Mouse (Mus musculus) C2C12 (cell line): ENCODE results near the gene Il25. TPM values are rescaled to one million over a fixed set of nuclear protein-coding genes. Genes with fewer than 3 reads are reported as not detected.

Experiments used
- H3K27me3 ChIP-seq: one replicate; pipeline ENCODE4 v1.6.1; 2011; ENCODE audit not compliant: control insufficient read depth, insufficient read depth, insufficient read length
- H3K36me3 ChIP-seq: one replicate; pipeline ENCODE4 v1.6.1; 2011; ENCODE audit not compliant: control insufficient read depth, insufficient read depth
- H3K4me3 ChIP-seq: one replicate; pipeline ENCODE4 v1.5.1; 2011; ENCODE audit warnings: mild to moderate bottlenecking, control low read depth; ENCODE audit not compliant: poor library complexity, insufficient read depth, severe bottlenecking
- H3K79me2 ChIP-seq: one replicate; pipeline ENCODE4 v1.6.1; 2011; ENCODE audit not compliant: control insufficient read depth, insufficient read depth
- H3K79me3 ChIP-seq: one replicate; pipeline ENCODE4 v1.6.1; 2011; ENCODE audit warnings: low read depth, control low read depth
- H3ac ChIP-seq: one replicate; pipeline ENCODE3; 2011; ENCODE audit warnings: low read depth; ENCODE audit not compliant: control insufficient read depth, insufficient read length
- CEBPB ChIP-seq: IDR thresholded peaks from one replicate; pipeline ENCODE4 v1.6.1; 2011; ENCODE audit warnings: low read depth, mild to moderate bottlenecking, control low read depth, moderate library complexity
- CTCF ChIP-seq: IDR thresholded peaks from one replicate; pipeline ENCODE4 v1.5.1; 2011; ENCODE audit not compliant: control insufficient read depth, insufficient read depth, insufficient read length
- FOSL1 ChIP-seq: IDR thresholded peaks from one replicate; pipeline ENCODE4 v1.8.0; 2011; ENCODE audit warnings: mild to moderate bottlenecking, low read length; ENCODE audit not compliant: poor library complexity, insufficient read depth, severe bottlenecking
- MAX ChIP-seq: IDR thresholded peaks from one replicate; pipeline ENCODE4 v1.6.1; 2011; ENCODE audit warnings: mild to moderate bottlenecking, control low read depth
- MYOD1 ChIP-seq: IDR thresholded peaks from one replicate; pipeline ENCODE4 v1.6.1; 2011; ENCODE audit warnings: low read depth; ENCODE audit not compliant: control insufficient read depth, insufficient read length
- MYOG ChIP-seq: IDR thresholded peaks from one replicate; pipeline ENCODE4 v1.6.1; 2011; ENCODE audit not compliant: control insufficient read depth, insufficient read length; ENCODE audit errors: extremely low read depth
- USF1 ChIP-seq: IDR thresholded peaks from one replicate; pipeline ENCODE4 v1.6.1; 2011; ENCODE audit warnings: low read depth, mild to moderate bottlenecking, control low read depth, moderate library complexity
- polyA plus RNA-seq: library from polyadenylated mRNA; unstranded; fragments of >200 nt; fragmentation: generic; extraction: Trizol; gene quantifications from one replicate; pipeline ENCODE4 v1.2.1, GENCODE M21; 2012; ENCODE audit warnings: missing spikeins

The Il25 gene
- polyA plus RNA-seq, 1 experiment: not detected

- no peaks in the 10 kb centered on the region for H3K79me3 ChIP-seq
- no peaks in the 10 kb centered on the region for H3K79me2 ChIP-seq
- no peak overlapping the region for H3ac ChIP-seq
- H3K27me3 ChIP-seq: peaks cover 26% of the 10 kb centered on the region
- TF ChIP-seq FOSL1 (no peak), CEBPB (no peak), CTCF (no peak), MAX (no peak), USF1 (no peak), MYOD1 (no peak), MYOG (no peak)
- H3K4me3 ChIP-seq: no peak overlapping the region
- no peaks in the 10 kb centered on the region for H3K36me3 ChIP-seq
Observed at GRCm38 (mm10) chr14:54939434-54940175, 7.1 kb downstream of the Il25 start.

- H3K36me3 ChIP-seq: no peaks in the 10 kb centered on the region
- no peak overlapping the region for H3ac ChIP-seq
- TF ChIP-seq FOSL1 (no peak), CTCF (no peak), MAX (no peak), USF1 (no peak), MYOG (no peak), MYOD1 (no peak), CEBPB (no peak)
- peaks cover 20% of the 10 kb centered on the region for H3K27me3 ChIP-seq
- no peaks in the 10 kb centered on the region for H3K79me2 ChIP-seq
- H3K4me3 ChIP-seq: no peak overlapping the region
- no peaks in the 10 kb centered on the region for H3K79me3 ChIP-seq
Observed at GRCm38 (mm10) chr14:54940176-54940530, 7.7 kb downstream of the Il25 start.

- Histone ChIP-seq H3K36me3 (no peaks in the 10 kb centered on the region), H3K4me3 (no peak overlapping the region), H3ac (no peak overlapping the region), H3K79me3 (no peaks in the 10 kb centered on the region), H3K27me3 (peaks cover 15% of the 10 kb centered on the region), H3K79me2 (no peaks in the 10 kb centered on the region)
- TF ChIP-seq FOSL1: no peak
- no peak for TF ChIP-seq CTCF
- no peak for TF ChIP-seq MAX
- TF ChIP-seq MYOG: no peak
- TF ChIP-seq USF1: no peak
- TF ChIP-seq MYOD1: no peak
- no peak for TF ChIP-seq CEBPB
Observed at GRCm38 (mm10) chr14:54941024-54941978, 8.8 kb downstream of the Il25 start.

GRCm38 (mm10) chr14:54942479-54942878, 10.0 kb downstream of the Il25 start:
- Histone ChIP-seq H3K79me3 (no peaks in the 10 kb centered on the region), H3K27me3 (peaks cover 13% of the 10 kb centered on the region)

GRCm38 (mm10) chr14:54943971-54944370, 11.5 kb downstream of the Il25 start:
- Histone ChIP-seq H3K27me3 (peaks cover 24% of the 10 kb centered on the region), H3K79me2 (no peaks in the 10 kb centered on the region), H3K36me3 (no peaks in the 10 kb centered on the region), H3K4me3 (no peak overlapping the region), H3ac (no peak overlapping the region), H3K79me3 (no peaks in the 10 kb centered on the region)
- TF ChIP-seq USF1 (no peak), CTCF (no peak), MYOG (no peak), MYOD1 (no peak), FOSL1 (no peak), CEBPB (no peak), MAX (no peak)

More at GRCm38 (mm10) chr14:54942479-54942878, 10.0 kb downstream of the Il25 start:
- no peak for TF ChIP-seq FOSL1
- TF ChIP-seq CTCF: no peak
- TF ChIP-seq USF1: no peak
- TF ChIP-seq CEBPB: no peak
- no peak for TF ChIP-seq MYOG
- TF ChIP-seq MAX: no peak
- no peak for TF ChIP-seq MYOD1
- Histone ChIP-seq H3K79me2 (no peaks in the 10 kb centered on the region), H3K4me3 (no peak overlapping the region), H3ac (no peak overlapping the region), H3K36me3 (no peaks in the 10 kb centered on the region)
